Mouse (Mus musculus) MEL (cell line): ENCODE data around the gene Fkrp.

Experiments
- CTCF ChIP-seq, 3 experiments: IDR thresholded peaks in 2 of 3; conservative IDR thresholded peaks in 1 of 3; 2 replicates each; pipeline ENCODE4 v1.5.1; 2011 to 2012; ENCODE audit warnings: low read length in 3 of 3, low read depth in 2 of 3, mild to moderate bottlenecking in 2 of 3, improper control_type of control experiment in 1 of 3, inconsistent platforms in 1 of 3, mixed read lengths in 1 of 3, moderate library complexity in 1 of 3; ENCODE audit not compliant: control insufficient read depth in 1 of 3, insufficient read depth in 1 of 3, poor library complexity in 1 of 3, severe bottlenecking in 1 of 3
- E2F4 ChIP-seq: IDR thresholded peaks from 2 replicates; pipeline ENCODE4 v1.6.1; 2011; ENCODE audit warnings: low read depth, low read length, improper control_type of control experiment, borderline replicate concordance
- EP300 ChIP-seq, 2 experiments: IDR thresholded peaks; 2 replicates each; pipeline ENCODE4 v1.6.1; 2011; ENCODE audit warnings: improper control_type of control experiment in 2 of 2, low read length in 2 of 2, low read depth in 1 of 2, mild to moderate bottlenecking in 1 of 2
- HCFC1 ChIP-seq: IDR thresholded peaks from 2 replicates; pipeline ENCODE4 v1.6.1; 2012; ENCODE audit warnings: low read depth, mild to moderate bottlenecking, inconsistent platforms, low read length, improper control_type of control experiment, moderate library complexity
- JUND ChIP-seq: IDR thresholded peaks from 2 replicates; pipeline ENCODE4 v1.6.1; 2011; ENCODE audit warnings: low read depth, mild to moderate bottlenecking, improper control_type of control experiment, low read length
- POLR2A ChIP-seq, 2 experiments: IDR thresholded peaks; 2 replicates each; pipeline ENCODE4 v1.6.1; 2011 to 2012; ENCODE audit warnings: low read length in 2 of 2, mild to moderate bottlenecking in 2 of 2, control low read depth in 1 of 2, improper control_type of control experiment in 1 of 2, low read depth in 1 of 2, moderate library complexity in 1 of 2; ENCODE audit not compliant: control insufficient read depth in 1 of 2, insufficient read depth in 1 of 2, poor library complexity in 1 of 2
- USF1 ChIP-seq: IDR thresholded peaks from 2 replicates; pipeline ENCODE4 v1.6.1; 2014; ENCODE audit warnings: low read depth, mild to moderate bottlenecking, inconsistent platforms, low read length, improper control_type of control experiment, moderate library complexity

DNA sequence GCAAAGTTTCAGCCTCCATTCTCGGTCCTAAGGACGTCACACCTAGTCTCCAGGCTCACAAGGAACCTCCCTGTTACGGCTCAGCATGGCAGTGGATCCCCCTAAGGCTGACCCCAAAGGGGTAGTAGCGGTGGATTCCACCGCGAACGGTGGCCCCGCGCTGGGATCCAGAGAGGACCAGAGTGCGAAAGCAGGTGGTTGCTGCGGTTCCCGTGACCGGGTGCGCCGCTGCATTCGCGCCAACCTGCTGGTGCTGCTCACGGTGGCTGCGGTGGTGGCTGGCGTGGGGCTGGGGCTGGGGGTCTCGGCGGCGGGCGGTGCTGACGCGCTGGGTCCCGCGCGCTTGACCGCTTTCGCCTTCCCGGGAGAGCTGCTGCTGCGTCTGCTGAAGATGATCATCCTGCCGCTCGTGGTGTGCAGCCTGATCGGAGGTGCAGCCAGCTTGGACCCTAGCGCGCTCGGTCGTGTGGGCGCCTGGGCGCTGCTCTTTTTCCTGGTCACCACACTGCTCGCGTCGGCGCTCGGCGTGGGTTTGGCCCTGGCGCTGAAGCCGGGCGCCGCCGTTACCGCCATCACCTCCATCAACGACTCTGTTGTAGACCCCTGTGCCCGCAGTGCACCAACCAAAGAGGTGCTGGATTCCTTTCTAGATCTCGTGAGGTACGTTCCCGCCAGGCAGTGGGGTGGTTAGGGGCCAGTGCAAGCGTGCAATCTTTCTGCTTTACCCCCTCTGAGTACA is 34.5 kb downstream of the Fkrp start:
- TF ChIP-seq CTCF (IDR thresholded peaks at IDR 0.05 in 2 of 3, conservative IDR thresholded peaks at IDR 0.05 in 1 of 3; ENCODE audit: control insufficient read depth in 1 of 3, insufficient read depth in 1 of 3, low read depth in 2 of 3, low read length in 3 of 3, poor library complexity in 1 of 3, severe bottlenecking in 1 of 3) (no peak), USF1 (no peak), JUND (no peak), E2F4 (no peak), POLR2A (IDR thresholded peaks at IDR 0.05; ENCODE audit: control insufficient read depth in 1 of 2, insufficient read depth in 1 of 2, low read depth in 1 of 2, low read length in 2 of 2, poor library complexity in 1 of 2) (peak in 1 of 2 experiments; percentile 64; a peak in 2 of 4 replicates), EP300 (IDR thresholded peaks at IDR 0.05; ENCODE audit: low read depth in 1 of 2, low read length in 2 of 2) (0 out of 4 replicates have a peak, but pooled peaks of 1 of the 2 experiments have one; percentile 12), HCFC1 (peak; percentile 3; the same call in 1 of the 2 replicates)
